Mouse (Mus musculus) gastrocnemius, adult 18-20 months (tissue): Measurements from ENCODE around the gene Plod3. TPM values are rescaled to one million over a fixed set of nuclear protein-coding genes. Genes with fewer than 3 reads are reported as not detected.
A peak's percentile ranks its signal among the peaks of the same experiment; 100 is the strongest.

Source experiments
- DNase-seq: peaks from one replicate; pipeline ENCODE4 v3.0.0; 2021; ENCODE audit warnings: low spot score
- total RNA-seq, 2 experiments: library from RNA; stranded (reverse); gene quantifications; 2 replicates each; pipeline ENCODE4 v1.2.3; 2021

Plod3 gene
- total RNA-seq, 2 experiments from 2014 or later = 16.8 to 19.7 TPM

DNA sequence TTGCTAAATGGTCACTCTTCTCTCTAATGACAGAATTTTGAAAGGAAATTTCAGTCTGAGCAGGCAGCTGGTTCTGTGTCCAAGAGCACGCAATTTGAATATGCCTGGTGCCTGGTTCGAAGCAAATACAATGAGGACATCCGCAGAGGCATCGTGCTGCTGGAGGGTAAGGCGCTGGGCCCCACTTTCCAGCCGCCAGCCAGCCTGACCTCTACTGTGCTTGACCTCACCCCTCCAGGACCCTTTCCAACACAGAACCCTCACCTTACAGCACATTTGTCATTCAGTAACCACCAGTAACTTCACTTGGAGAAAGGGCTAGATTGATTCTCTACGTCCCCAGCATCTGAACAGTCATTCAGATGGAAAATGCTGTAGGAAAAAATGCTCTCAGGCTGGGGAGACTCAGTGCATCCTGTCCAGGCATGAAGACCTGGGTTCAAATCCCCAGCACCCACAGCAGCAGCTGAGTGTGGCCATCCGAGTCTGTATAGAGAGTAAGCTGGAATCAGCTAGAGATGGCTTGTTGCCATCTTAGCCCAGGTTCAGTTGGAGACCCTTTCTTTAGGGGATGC lies 23.8 kb upstream of the Plod3 start:
- DNase-seq = no peak

DNA sequence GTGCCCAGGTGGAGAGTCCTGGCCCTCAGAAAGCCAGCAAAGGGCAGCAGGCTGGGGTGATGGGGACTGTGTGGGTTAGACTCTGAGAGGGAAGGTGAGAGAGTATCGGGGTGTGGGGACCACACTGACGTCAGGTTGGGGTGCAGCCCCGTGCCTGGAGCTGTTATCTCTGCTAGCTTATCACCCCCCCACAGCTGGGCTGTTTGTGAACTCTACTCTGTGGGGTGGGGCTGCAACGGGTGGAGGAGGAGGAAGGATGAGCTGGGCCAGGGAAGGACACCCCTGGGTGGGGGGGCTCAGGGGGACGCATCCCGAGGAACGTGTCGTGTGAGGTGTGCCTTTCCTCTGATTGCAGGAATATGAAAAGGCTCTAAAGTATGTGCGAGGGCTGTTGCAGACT lies 21.6 kb upstream of the Plod3 start:
- no peak for DNase-seq

DNA sequence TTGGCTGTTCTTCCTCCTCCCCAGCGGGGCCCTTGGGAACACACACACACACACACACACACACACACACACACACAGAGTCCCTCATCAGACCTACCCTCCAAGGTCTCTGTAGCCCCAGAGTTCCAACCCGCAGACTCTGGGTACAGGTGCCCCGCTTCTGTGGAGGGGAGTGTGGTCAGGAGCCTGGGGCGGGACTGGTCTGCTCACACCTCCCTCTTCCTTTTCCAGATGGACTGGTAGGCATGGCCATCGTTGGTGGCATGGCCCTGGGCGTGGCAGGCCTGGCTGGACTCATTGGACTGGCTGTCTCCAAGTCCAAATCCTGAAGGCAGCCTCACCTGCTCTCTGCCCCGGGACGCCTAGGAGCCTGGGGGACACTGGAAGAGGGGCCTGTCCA lies 21.1 kb upstream of the Plod3 start:
- DNase-seq = no peak

DNA sequence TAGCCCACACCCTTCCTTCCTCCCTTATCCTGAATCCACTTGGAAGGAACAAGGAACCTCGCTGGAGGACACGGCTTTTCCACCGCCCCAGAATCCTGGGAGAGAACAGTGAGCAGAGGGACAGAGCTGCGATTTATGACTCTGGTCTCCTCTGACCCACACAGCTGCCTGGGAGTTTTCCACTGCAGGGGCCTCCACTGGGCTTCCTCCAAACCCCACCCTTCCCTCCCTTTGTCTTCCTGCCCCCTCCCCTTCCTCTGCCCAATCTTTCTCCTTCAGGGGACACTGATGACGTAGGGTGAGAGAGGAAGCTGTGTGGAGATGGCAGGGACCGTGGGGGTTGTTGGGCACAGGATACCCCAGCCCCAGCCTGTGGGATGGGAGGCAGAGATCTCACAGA lies 20.5 kb upstream of the Plod3 start, which contains the start of gene Cldn15:
TSS of gene Cldn15 (plus strand) at position 286 of the 400 bp plus-strand sequence.
- no peak for DNase-seq

DNA sequence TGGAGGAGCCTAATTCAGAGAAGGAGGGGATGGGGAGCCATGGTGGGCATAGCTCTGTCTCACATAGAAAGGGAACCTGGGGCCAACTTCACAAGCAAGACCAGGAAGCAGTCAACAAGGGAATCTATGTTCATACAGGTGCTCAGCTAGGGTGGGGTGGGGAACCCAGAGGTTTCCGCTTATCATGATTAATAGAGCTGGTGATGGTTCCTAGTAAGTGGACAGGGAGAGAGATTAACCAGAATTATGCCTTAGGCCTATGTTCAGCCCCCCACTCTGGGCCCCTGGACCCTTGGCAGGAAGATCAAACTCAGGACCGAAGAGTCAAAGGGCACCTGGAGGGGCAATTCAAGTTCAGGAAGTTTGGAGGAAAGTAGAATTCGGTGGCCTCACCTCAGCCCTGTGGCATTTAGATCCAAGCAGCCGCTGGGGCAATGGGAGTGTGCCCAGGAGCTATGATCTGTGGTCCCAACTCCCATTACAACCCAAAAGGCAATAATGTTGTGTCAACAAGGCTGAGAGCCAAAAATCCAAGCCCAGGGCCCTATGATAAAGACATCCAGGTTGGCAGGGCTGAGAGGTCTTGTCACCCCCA lies 19.9 kb upstream of the Plod3 start:
- DNase-seq = no peak

DNA sequence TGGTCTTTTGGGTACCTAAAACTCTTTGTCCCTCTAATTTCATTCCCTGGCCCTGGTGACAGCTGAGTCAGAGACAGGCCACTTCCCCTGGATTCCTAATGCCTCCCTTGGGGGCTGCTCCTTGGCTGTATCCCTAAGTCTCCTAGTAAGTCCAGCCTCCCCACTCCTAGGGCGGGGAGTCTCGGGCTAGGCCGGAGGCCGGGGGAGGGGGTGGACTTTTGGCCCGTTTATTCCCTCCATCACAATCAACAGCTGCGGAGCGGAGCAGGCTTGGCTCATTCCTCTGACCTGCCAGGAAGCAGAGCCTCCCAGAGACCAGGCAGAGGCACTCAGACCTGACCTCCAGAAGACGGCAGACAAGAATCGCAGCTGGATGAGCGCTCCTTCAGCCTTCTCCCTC lies 19.2 kb upstream of the Plod3 start:
- peak; percentile 82 for DNase-seq

DNA sequence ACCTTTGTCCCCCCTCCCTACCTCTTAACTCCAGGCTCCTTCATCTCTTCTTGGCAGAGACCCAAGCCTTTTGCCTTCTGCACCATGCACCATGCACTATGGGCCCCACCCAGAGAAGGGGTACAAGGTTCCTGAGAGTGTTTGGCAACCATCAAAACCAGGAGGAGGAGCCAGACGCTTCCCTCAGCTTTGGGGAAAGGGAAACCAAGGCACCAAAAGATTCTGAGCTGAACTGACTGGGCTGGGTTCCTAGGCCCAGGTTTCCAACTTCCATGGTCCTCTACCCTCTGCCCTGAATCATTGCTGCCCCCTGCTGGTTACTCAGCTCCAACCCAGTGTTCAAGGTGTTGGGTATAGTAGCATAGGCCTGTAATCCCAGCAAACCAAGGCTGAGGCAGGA lies 16.1 kb upstream of the Plod3 start:
- peak; percentile 84 for DNase-seq

DNA sequence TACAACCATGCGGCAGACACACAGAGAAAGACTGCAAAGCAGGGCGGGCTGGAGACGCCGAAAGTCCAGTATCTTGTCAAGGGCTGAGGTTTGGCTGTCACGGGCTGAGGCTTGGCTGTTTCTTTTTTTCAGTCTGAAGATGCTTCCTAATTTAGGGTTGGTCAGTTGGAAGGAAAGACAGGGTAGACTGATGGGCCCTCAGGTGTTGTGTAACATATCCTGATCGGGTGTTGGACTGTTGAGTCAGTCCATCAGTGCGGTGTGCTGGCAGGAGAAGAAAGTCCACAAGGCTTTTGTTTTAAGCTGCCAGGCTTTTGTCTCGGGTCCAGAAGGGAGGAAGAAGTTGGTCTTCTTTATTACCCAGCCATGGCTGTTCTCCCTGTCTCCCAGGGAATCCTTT lies 13.1 kb upstream of the Plod3 start:
- no peak for DNase-seq

DNA sequence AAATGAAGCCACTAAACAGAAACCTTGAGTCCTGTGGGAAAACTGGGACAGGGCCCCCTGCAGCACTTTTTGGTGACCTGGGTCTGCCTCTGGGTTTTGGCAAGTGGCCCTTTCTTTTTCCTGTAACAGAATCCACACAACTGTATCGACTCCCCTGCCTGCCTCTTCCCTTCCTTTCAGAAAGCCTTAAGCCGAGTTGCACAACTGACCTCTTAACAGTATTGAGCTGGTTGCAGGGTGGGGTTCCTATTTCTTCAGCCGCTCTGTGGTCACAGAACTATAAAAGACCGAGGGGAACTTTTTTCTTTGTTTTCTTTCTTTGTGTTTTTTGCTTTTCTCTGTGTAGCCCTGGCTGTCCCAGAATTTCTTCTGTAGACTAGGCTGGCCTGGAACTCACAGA lies 9.1 kb upstream of the Plod3 start:
- no peak for DNase-seq

DNA sequence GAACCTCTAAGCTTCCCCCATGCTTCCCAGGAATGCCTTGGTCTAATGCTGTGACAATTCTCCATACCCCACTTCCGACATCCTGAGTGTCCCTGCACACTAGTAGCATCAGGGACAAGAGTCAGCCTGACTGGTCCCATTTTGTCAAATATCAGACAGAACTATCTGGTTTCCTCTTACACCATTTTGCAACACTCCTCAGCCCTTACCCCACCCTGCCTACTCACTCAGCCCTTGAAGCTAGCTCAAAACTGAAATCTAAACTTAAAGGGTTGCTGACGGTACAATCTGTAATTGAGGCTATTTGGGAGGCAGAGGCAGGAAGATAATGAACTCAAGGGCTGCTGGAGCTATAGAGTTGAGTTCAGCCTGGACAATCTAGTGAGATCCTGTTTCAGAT lies 7.1 kb upstream of the Plod3 start:
- DNase-seq = no peak

DNA sequence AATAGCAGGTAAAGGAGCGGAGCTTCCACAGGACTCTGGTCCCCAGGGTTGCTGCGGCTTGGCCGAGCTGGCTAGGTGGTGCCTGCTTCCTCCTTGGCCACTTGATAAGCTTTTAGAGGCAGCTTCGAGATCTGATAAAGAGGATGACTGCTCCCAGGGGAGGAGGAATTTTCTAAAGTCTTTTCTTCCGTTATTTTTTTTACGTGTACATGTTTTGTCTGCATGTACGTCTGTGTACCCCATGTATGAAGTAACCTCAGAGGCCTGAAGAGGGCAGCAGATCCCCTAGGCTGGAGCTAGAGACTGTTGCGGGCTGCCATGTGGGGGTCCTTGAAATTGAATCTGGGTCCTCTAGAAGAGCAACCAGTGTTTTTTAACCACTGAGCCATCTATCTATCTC lies 5.8 kb upstream of the Plod3 start:
- no peak for DNase-seq

DNA sequence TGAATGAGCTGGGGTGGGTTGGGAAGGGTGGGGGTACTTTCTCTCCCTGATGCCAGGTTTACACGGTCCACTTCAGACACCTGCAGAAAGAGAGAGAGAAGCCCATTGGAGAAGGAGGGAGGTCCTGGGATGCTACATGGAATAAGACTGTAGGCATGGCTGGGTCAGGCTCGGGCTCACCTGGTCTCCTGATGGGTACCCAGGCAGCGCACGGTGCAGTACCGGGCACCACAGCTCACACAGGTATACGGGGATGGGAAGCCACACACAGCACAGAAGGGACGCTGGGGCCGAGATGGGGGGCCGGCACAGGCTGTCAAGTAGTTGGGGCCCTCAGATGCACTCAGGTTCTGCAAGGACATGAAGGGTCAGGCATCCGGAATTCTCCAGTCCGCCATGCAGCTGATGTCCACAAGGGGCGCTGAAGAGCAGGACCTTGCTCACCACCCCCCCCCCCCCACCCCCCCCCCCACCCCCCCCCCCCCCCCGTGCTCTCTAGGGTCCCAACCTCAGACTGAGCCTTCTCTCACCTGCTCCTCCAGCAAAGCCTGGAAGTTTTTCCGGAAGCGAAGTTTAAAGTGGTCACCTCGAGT lies 4.4 kb upstream of the Plod3 start:
- DNase-seq = peak; percentile 39

DNA sequence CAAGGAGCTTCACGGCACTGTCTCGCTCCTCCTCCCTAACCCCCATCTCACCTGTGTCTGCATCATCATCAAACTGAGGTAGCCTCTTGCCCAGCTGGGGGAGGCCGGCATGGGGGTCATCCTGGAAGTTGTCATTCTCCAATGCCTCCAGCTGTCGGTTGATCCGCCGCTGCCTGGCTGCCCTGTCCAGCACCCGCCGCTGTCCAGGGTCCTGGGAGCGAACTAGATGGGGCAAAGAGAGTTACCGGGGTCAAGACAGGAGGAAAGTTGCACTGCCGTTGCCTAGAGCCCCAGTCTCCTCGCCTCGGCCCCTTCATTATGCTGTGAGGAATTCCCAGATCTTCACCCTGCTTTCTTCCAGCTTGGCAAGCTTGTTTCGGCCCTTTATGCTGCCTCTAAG lies 2.0 kb upstream of the Plod3 start:
- no peak for DNase-seq

DNA sequence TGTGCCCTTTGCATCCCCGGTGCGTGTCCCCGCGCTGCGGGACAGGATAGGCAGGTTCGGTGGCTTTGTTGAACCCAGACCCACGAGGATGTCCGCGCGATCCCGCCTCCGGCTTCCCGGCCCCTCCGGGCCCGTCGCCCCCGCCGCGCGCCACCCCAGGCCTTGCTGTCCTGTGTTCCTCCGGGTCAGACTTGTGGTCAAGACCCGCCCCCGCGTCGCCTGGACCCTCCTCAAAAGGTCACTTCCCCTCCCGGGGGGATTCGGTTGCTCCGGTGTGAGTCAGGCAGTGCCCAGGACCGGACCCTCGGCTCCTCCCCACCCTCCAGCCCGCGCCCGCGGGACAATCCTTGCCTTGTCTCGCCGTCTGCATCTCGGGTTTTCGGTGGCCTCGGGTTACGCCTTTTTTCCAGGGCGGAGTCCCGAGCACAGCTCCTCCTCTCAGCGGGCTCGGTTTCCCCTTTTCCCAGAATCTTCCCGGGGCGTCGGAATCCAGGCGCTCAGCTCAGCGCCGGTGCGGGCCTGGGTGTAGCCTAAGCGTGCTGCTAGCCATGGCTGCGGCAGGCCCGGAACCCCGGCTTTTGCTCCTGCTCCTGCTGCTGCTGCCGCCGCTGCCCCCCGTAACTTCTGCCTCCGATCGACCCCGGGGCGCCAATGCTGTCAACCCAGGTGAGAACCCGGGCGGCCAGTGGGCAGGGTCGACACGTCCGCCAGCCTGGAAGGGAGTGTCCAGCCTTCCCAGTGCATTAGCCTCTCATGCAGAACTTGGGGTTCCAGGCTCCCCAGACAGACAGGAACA lies 517 bp downstream of the Plod3 start:
- peak; percentile 83 for DNase-seq

DNA sequence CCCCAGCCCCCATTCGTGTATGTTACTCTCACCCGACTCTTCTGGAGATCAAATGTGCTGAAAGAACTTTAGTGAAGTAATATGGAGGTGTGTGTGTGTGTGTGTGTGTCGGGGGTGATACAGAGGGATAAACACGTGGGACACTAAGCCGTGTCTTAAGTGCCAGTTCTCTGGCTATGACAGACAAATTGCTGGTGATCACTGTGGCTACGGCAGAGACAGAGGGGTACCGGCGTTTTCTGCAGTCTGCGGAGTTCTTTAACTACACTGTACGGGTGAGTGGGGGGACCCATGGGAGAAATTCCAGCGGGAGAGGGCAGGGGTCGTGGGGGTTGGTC lies 1.1 kb downstream of the Plod3 start, which contains the start of gene Znhit1:
TSS of gene Znhit1 (minus strand) at position 88 of the 338 bp plus-strand sequence.
- no peak for DNase-seq

DNA sequence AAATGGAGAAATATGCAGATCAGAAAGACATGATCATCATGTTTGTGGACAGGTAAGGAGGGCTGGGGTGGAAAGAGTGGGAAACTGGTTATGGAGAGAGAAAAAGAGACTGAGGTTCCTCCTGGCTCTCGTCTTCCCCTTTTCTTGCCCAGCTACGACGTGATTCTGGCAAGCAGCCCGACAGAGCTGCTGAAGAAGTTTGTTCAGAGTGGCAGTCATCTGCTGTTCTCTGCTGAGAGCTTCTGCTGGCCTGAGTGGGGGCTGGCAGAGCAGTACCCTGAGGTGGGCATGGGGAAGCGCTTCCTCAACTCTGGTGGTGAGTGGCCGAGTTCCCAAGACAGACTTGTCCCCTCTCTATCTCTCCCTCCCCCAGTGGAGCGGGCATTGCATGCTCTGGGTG lies 1.6 kb downstream of the Plod3 start:
- DNase-seq = no peak

DNA sequence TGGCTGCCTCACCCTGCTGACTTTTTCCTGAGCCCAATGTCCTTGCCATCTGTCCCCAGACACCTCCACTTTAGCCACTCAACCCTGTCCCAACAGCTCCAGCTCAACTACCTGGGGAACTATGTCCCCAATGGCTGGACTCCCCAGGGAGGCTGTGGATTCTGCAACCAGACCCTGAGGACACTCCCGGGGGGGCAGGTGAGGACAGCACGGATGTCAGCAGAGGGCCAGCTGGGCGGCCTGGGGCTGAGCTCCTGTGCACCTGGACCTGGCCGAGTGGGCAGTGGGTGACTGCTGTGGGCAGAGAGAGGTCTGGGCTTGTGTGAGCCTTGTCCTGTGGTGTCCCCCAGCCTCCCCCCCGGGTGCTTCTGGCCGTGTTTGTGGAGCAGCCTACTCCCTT lies 3.0 kb downstream of the Plod3 start:
- DNase-seq = no peak

DNA sequence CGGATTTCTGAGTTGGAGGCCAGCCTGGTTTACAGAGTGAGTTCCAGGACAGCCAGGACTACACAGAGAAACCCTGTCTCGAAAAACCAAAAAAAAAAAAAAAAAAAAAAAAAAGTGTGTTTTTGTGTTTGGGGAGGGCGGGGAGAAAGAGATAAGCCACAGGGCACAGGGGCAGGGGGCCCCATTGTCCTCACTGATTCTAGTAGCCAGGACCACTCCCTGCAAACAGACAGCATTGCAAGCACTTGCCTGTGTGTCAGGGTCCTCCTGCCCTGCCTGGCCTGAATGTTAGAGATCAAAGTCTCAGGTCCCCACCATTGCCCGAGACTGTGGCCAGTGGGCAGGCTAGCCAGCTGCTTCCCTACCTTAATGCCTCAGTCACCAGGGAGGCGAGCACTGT lies 12.6 kb downstream of the Plod3 start:
- no peak for DNase-seq

DNA sequence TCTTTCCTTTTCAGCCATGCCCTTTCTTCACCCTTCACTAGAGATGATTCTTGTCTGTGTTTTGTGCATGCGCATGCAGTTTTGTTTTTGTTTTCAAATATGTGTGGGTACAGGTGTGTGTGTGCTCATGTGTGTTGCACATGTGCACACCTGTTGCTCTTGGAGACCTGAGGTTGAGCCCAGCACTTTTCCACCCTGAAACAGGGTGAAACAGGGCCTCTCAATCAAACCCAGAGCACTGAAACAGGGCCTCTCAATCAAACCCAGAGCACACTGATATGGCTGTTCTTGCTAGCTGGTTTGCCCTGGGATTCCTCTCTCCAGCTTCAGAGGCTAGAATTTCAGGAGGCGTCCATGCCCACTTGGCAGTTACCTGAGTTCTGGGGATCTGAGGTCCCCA lies 13.8 kb downstream of the Plod3 start:
- no peak for DNase-seq

DNA sequence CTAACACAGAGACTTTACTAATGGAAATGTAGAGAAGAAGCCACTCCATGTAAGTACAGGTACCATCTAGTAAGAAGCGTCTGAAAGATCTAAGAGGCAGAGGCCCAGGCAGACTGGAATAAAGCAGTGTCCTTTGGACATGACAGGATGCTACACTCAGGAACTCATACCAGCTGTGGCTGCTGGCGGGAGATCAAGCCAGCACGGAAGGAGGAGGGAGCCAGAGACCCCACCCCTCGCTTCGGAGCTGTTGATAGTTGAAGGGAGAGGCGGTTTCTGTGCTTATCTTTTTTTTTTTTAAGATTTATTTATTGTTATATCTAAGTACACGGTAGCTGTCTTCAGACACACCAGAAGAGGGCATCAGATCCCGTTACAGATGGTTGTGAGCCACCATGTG lies 20.5 kb downstream of the Plod3 start:
- DNase-seq = no peak

DNA sequence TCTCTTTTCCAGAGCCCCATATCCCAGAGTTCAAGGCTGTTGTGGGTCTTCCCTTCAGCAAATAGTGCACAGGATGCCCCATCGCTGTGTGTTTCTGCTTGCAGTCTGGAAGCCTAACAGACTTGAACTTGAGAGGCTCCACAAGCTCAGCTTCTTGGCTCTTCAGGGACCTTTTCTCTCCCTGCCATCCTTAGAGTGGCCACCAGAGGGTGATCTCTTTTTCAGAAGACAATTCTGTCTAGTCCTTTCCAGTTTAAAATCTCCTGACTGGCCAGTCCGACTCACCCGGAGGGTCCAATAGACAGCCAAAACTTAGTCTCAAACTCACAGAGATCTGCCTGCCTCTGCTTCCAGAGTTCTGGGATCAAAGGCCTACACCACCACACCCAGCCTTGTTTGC lies 23.2 kb downstream of the Plod3 start:
- no peak for DNase-seq

DNA sequence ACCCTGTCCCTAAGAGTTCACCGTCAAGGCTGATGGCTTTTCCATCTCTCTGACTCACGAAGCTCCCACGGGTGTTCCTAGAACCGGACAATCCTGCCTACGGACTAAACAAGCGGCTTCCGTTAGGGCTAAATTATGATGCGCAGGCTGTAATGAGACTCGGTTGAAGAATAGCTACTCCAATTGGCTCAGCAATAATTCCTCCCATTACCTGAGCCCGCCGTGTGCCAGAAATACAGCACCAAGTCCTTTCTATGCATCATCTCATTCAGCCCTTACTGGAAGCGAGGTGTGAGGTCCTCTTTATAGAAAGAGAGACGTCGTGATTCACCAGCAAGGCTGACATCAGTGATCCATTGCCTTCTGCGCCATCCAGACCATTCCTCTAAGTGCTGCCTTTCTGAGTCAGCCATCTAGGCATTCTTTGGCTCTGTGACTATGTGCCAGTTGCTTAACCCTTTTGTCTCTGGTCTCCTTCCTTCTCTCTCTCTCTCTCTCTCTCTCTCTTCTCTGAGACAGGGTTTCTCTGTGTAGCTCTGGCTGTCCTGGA lies 25.7 kb downstream of the Plod3 start:
- DNase-seq = no peak
